Mouse (Mus musculus): ENCODE measurements at regions not wholly inside any gene's neighbourhood (a gene's known extent, or its start where the extent isn't known, plus 50 kb on each side); places are given as distances from the start of the nearest gene placed in this dataset.

DNA sequence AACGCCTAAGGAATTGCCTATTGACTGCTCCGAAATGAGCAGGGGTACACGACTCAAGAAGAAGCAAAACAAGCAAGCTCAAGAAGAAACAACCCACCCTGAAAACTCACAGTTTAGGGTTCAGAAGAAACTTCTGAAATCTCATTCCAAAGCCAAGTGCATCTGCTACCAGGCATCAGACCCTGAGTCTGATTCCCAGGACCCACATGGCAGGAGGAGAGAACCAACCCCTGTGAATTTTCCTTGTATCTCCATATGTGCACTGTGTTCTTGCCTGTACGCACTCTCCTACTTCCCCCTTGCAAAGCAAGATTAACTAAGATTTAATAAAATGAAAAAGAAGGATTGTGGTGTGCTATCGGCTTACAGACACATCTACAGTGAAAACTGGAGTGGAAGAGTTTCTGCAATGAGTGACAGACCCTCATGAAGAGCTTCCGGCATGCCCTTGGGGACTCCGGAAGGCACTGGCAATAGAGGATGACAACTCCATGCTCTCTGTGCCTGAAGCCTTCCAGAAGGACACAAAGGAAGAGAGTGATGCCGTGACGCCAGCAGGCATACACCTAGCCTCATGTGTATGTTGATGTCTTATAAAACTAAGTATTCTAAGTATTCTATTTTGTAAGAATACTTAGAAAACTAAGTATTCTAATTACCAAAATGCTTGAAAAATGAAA, 55.2 kb upstream of the 1110032F04Rik start:
- no peak for TF ChIP-seq CTCF (IDR thresholded peaks at IDR 0.05; ENCODE audit: insufficient read depth, low read depth, low read length)
- no peak for TF ChIP-seq POLR2A (IDR thresholded peaks at IDR 0.05; ENCODE audit: insufficient read depth, low read depth, low read length)

Data from olfactory bulb, adult 2 months (tissue).